Mouse (Mus musculus) layer of hippocampus, adult 9-10 months (tissue): ENCODE measurements around the gene Duxf3.
"Not testable (repeated sequence)": the region's sequence is repeated elsewhere in the genome, so short reads cannot be mapped to it uniquely, and the experiment has no call there.

Source experiments
- DNase-seq: peaks from one replicate; pipeline ENCODE4 v3.0.0; 2022; ENCODE audit warnings: low spot score

Duxf3 gene

DNA sequence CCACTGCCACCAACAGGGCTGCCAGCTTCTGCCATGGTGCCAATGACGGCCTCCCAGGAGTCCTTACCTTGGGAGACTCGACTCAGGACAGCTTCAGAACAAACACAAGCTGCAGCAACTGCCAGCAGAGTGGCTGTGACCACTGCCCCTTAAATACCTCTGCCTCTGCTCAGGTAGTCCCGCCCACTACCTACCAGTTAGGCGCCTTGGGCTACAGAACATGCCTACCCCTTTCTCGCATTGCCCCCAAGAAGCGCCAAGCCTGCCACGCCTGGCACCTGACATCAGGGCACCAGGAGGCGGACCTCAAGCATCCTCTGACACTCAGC lies at the start of gene Duxf3:
Duxf3 (minus strand) TSS at position 35 of the 329 bp plus-strand sequence.
- not testable (repeated sequence) for DNase-seq

DNA sequence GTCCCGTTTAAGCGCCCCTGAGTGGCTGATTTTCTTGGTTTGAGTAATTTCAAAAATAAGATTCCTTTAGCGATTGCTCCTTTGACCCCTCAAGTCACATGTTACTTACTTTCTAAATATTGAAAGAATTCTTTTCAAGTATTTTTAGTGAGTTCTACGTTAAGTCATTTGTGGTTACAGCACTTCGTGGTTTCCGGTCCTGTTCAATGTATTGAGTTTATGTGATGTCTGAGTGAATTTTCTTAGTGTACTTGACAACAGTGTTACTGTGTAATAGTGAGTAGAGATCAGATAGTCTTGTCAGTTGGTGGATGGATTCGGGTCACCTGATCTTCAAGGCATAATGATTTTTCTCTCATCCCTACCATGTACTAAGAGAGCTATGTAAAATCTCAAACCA lies 49.8 kb upstream of the Duxf3 start:
- no peak for DNase-seq

DNA sequence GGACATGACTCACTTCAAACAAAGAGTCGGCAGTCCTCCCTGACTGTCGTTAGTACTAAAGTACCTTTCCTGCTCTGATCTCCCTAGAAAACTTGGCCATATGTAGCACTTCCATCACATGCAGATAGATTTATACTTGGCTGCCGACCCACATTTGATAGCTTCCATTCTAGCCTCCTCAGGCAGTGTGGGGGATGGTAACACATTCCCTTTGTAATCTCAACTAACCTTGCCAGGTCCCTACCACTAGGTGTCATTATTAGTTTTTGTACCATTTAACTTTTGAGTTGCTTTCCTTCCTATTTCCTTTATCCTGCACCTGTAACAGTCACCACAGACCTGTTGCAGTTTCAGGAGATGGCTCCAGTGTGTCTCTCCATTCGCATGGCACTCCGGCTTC lies 26.0 kb upstream of the Duxf3 start:
- no peak for DNase-seq

DNA sequence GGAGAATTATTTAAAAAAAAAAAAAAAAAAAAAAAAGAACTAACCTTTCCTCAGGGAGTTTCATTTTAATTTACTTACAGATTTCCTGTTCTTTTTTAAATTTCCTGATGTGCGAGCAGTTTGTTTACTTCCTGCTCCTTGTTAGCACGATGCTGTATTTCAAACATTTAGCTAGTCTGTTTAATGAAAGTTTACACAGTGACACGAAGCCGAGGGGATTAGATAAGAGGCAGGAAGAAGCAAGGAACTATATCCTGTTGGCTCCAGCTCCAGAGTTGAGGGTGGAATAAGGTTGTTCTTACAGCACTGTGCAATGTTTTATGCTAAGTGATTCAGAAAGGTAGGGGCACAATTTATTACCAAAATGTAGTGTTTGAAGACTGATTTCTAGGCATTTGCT lies 23.5 kb upstream of the Duxf3 start:
- DNase-seq, result no peak

DNA sequence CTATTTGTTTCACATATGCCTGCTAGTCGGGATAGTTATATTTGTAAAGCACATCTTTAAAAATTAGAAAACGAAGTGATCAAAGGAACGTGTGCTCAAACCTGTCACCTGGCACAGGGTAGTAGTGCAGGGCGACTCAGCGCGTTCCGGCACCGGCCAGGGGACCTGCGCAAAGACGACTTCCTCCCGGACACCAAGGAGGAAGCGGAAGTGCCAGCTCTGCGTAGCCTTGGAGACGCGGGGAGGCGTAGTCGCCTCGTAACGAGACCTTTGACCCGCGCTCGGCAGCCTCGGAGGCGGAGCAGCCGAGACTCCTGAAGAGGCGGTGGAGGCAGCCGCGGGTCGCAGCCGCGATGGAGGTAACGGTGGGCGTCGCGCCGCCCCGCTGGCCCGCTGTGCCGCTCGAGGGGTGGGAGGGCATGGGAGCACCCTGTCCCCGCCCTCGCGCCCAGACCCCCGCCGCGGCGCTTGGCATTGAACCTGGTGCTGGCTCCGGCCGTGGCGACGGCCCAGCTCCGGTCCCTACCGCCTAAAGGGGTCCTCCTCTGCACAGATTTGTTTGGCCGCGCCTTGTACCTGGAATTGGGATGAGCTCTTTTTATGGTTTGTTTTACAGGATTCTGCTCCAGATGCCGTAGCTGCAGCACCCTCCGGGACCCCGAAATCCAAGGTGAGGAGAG lies 22.9 kb upstream of the Duxf3 start, which contains the start of gene Gcc2:
Gcc2 (plus strand) TSS at position 285 of the 680 bp plus-strand sequence.
- peak; percentile 59 for DNase-seq

DNA sequence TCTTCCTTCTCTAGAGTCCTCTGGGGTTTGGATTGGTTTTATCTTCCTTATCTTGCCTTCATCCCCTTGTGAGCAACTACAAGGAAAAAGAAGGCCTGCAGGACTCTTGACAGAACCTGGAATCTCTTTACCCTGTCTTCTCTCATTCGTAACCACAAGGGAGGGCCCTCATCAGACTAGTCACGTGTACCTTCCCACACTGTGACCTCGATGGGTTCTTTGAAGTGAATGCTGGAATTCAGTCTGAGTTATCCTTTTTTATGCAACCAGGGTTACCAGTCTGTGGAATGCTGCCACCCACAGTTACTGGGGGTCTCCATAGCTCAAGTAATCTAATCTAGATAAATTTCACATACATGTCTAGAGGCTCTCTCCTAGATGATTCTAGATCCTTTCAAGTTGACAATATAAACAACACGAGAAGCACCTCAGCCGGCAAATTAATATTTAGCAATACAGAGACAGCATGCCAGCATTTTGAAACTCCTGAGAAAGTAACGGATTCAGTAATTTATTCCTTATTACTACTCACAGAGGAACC lies 22.2 kb upstream of the Duxf3 start:
- DNase-seq, result no peak

DNA sequence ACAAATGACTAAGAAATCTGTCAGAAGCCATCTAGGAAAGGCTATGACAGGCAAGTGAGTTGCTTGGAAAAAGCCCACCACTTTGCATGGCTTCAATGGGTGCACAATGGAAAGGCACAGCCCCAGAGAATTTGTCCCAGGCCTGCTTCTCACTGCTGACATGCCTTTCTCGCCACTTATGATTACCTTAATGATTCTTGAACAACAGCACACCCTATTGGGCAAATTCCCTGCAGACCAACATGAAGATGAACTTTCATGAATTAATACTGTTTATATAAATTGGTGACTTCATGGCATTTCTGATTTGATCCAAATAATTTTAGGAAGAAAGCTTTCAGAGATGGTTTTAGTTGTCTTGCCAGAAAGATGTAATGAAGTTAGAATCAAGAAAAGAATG lies 17.1 kb upstream of the Duxf3 start:
- no peak for DNase-seq

DNA sequence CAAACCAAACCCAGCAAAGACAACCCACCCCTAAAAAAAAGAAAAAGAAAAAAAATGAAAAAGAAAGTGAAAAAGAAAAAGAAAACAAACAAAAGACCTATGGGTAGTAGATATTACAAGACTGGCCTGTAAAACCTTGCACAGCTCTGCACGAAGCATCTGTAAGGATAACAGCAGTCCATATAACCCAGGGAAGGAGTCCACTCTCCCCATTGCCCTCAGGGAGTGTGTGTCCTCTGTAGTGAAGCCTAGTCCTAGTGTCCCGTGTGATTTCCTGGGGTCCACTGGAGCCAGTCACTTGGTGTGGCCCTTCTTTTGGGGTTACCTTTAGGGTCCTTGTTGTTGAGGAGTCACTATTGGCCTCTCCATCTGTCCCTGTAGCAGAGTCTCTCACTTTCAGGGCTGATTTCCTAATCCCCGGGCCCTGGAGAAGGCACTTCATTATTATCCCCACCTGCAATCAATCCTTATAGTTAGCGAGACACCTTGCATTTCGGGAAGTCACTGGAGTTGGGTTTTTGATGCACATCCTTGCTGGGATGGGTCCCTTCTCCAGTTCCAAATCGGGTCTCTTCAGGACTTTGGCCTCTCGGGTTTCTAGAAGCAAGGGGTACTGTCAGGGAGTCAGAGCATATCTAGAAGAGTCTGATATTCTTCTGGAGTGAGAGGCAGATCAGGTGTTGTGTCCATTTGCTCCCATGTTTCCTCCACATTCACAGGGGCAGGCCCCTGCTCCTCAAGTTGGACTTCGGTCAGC lies 6.7 kb upstream of the Duxf3 start:
- not testable (repeated sequence) for DNase-seq

DNA sequence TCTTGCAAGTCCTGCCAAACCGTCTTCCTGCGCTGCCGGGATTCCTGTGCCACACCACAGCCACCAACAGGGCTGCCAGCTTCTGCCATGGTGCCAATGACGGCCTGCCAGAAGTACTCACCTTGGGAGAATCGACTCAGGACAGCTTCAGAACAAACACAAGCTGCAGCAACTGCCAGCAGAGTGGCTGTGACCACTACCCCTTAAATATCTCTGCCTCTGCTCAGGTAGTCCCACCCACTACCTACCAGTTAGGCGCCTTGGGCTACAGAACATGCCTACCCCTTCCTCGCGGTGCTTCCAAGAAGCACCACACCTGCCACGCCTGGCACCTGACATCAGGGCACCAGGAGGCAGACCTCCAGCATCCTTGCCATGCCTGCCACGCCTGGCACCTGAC lies 4.1 kb upstream of the Duxf3 start, which contains the start of gene Gm4981:
Gm4981 (minus strand) TSS at position 89 of the 400 bp plus-strand sequence.
- DNase-seq, result no peak

DNA sequence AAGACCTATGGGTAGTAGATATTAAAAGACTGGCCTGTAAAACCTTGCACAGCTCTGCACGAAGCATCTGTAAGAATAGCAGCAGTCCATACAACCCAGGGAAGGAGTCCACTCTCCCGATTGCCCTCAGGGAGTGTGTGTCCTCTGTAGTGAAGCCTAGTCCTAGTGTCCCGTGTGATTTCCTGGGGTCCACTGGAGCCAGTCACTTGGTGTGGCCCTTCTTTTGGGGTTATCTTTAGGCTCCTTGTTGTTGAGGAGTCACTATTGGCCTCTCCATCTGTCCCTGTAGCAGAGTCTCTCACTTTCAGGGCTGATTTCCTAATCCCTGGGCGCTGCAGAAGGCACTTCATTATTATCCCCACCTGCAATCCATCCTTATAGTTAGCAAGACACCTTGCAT lies 2.5 kb upstream of the Duxf3 start:
- not testable (repeated sequence) for DNase-seq

DNA sequence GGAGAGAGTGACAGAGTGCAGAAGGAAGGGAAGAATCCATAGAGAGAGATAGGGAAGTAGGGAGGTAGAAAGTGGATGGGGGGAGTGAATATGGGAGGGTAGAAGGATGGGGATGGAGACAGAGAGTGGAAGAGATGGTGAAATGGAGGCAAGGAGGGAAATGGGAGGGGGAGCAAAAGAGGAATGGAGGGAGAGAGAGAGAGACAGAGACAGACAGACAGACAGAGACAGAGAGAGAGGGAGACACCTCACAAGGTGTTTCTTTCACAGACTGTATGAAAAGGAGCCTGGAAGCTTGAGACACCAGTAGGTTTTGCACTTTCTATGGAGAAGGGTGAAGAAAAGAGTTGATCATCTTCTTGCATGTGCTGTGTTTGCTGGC lies 1.3 kb upstream of the Duxf3 start:
- not testable (repeated sequence) for DNase-seq

DNA sequence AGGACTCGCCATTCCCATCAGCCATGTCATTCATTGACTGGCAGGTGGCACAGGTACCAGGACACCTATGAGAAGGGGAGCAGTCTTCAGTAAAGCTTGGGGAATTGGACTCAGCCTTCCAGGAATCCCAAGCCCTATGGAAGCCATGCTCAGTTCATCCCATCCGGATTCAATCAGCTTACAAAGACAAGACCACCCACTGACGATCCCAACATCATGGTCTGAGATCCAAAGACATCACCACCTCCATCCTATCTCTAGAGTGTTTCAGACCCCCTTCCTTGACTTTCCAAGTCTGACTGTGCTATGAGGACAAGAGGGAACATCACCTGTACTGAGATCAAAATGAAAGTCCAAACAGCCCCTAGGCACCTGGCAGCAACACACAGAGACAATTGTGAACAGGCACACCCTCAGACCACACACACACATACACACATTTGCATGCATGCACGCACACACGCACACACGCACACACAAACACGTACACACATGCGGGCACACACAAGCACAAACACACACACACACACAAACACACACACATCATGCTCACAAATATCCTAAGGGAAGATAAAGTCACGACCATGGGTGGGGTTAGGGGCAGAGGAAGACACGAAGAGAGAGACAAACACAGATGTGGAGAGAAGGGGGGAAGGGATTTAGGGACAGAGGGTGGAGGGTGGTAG lies 722 bp upstream of the Duxf3 start:
- DNase-seq, result not testable (repeated sequence)

DNA sequence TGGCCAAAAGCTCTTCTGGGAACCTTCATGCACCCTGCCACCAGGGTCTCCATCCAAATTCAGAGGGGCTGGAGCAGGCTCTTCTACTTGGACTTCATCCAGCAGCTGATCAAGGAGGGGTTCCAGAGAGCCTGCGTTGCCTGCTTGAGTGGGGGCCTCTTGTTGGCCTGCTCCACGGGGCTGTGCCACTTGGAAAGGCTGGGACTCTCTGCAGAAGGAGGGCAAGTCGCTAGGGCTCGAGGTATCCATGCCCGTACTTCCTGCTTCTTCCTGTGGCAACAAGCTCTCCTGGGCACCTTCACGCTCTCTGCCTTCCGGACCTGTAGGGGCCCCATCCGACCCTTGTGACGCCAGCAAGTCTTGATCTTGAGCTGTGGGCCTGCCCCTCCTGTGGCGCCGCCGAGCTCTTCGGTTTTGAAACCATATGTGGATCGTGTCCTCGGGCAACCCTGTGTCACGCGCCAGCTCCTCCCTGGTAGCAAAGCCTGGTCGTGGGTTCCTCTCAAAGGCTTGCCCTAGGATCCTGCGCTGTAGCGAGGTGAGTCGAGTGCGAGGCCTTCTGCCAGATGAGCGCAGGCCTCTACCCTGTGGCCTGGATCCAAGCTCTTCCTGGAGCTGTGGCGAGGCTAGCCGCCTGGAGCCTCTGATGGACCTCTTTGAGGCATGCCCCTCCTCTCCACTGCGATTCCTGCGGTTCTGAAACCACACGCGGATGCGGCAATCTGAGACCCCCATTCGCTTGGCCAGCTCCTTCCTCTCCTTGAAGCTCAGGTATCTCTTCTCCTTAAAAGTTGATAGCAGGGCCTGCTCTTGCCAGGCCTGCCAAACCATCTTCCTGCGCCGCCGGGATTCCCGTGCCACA lies 465 bp downstream of the Duxf3 start:
- DNase-seq, result not testable (repeated sequence)

DNA sequence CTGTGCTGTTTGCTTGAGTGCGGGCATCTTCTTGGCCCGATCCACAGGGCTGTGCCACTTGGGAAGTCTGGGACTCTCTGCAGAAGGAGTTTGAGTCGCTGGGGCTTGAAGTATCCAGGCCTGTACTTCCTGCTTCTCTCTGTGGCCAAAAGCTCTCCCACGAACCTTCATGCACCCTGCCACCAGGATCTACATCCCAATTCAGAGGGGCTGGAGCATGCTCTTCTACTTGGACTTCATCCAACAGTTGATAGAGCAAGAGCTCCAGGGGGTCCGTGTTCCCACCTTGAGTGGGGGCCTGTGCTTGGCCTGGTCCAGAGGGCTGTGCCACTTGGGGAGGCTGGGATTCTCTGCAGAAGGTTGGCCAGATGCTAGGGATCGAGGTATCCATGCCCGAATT lies 1.4 kb downstream of the Duxf3 start:
- not testable (repeated sequence) for DNase-seq

DNA sequence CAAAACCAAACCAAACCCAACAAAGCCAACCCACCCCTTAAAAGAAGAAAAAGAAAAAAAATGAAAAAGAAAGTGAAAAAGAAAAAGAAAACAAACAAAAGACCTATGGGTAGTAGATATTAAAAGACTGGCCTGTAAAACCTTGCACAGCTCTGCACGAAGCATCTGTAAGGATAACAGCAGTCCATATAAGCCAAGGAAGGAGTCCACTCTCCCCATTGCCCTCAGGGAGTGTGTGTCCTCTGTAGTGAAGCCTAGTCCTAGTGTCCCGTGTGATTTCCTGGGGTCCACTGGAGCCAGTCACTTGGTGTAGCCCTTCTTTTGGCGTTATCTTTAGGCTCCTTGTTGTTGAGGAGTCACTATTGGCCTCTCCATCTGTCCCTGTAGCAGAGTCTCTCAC lies 2.5 kb downstream of the Duxf3 start:
- DNase-seq, result not testable (repeated sequence)

DNA sequence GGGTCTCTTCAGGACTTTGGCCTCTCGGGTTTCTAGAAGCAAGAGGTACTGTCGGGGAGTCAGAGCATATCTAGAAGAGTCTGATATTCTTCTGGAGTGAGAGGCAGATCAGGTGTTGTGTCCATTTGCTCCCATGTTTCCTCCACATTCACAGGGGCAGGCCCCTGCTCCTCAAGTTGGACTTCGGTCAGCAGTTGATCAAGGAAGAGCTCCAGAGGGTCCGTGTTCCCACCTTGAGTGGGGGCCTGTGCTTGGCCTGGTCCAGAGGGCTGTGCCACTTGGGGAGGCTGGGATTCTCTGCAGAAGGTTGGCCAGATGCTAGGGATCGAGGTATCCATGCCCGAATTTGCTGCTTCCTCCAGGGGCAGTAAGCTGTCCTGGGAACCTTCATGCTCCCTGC lies 4.7 kb downstream of the Duxf3 start:
- DNase-seq, result not testable (repeated sequence)

DNA sequence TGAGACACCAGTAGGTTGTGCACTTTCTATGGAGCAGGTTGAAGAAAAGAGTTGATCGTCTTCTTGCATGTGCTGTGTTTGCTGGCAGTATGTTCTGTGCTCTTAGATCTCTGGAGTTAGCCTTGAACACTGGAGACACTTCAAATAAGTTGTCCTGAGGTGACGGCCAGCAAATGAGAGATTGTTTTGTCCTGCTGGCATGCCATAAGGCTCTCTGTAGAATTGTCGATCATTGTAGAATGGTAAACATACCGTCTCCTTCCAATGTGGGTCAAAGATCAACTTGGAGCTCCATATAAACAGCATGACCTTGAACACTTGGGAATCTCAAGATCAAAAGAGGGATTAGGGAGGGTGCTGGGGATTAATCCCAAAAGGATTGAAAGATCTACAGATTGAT lies 6.1 kb downstream of the Duxf3 start:
- DNase-seq, result not testable (repeated sequence)

DNA sequence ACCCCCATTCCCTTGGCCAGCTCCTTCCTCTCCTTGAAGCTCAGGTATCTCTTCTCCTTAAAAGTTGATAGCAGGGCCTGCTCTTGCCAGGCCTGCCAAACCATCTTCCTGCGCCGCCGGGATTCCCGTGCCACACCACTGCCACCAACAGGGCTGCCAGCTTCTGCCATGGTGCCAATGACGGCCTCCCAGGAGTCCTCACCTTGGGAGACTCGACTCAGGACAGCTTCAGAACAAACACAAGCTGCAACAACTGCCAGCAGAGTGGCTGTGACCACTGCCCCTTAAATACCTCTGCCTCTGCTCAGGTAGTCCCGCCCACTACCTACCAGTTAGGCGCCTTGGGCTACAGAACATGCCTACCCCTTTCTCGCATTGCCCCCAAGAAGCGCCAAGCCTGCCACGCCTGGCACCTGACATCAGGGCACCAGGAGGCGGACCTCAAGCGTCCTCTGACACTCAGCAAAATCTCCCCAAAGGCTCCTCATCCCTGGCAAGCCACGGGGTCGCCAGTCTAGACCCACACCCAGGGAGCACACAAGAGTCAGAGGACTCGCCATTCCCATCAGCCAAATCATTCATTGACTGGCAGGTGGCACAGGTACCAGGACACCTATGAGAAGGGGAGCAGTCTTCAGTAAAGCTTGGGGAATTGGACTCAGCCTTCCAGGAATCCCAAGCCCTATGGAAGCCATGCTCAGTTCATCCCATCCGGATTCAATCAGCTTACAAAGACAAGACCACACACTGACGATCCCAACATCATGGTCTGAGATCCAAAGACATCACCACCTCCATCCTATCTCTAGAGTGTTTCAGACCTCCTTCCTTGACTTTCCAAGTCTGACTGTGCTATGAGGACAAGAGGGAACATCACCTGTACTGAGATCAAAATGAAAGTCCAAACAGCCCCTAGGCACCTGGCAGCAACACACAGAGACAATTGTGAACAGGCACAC lies 7.4 kb downstream of the Duxf3 start, which contains the start of gene AW822073:
AW822073 (minus strand) TSS at position 104 of the 959 bp plus-strand sequence.
- not testable (repeated sequence) for DNase-seq

DNA sequence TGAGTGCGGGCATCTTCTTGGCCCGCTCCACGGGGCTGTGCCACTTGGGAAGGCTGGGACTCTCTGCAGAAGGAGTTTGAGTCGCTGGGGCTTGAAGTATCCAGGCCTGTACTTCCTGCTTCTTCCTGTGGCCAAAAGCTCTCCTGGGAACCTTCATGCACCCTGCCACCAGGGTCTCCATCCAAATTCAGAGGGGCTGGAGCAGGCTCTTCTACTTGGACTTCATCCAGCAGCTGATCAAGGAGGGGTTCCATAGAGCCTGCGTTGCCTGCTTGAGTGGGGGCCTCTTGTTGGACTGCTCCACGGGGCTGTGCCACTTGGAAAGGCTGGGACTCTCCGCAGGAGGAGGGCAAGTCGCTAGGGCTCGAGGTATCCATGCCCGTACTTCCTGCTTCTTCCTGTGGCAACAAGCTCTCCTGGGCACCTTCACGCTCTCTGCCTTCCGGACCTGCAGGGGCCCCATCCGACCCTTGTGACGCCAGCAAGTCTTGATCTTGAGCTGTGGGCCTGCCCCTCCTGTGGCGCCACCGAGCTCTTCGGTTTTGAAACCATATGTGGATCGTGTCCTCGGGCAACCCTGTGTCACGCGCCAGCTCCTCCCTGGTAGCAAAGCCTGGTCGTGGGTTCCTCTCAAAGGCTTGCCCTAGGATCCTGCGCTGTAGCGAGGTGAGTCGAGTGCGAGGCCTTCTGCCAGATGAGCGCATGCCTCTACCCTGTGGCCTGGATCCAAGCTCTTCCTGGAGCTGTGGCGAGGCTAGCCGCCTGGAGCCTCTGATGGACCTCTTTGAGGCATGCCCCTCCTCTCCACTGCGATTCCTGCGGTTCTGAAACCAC lies 8.3 kb downstream of the Duxf3 start:
- DNase-seq, result not testable (repeated sequence)
